Mouse (Mus musculus) ovary, postnatal 14 days (tissue): ENCODE measurements around the gene Xk.
"Not testable (repeated sequence)": the region's sequence is repeated elsewhere in the genome, so short reads cannot be mapped to it uniquely, and the experiment has no call there.

Source experiments
- DNase-seq: peaks from one replicate; pipeline ENCODE4 v3.0.0; 2022; ENCODE audit warnings: low spot score

Gene Xk

DNA sequence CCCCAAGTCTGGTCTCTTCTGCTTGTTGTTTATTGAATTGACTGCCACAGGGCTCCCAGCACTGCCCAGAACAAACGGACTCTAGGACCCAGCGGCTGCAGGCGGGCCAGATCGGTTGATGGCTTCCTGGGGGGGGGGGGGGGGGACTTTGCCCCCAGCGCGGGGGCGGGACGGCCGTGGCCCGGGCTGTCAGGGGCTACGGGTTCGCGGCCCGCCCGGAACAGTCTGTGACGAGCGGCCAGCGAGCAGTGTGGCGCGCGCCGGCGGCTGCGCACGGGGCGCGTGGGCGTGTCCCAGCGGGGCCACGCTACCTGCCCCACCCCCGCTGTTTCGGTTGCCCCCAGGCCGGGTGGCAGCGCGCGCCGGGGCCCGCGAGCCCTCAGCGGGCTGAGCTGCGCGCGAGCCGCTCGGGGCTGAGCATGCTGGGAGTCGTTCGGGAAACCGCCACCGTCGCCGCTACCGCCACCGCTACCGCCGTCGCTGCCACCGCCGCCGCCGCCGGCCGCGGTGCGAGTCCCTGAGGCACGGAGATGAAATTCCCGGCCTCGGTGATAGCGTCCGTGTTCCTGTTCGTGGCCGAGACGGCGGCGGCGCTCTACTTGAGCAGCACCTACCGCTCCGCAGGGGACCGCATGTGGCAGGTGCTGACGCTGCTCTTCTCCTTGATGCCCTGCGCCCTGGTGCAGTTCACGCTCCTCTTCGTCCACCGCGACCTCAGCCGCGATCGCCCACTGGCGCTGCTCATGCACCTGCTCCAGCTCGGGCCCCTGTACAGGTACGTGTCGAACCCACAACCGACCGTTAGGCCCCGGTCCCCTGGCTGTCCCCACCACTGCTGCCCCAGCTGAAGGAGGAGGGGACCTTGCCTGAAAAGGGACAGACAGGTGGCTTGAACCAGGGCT, at the start of gene Xk:
Xk (plus strand) TSS at position 297 of the 902 bp plus-strand sequence.
- peak; percentile 22 for DNase-seq

- DNase-seq: no peak
These were observed 45.5 kb upstream of the Xk start for GRCm38 (mm10) chrX:9227105-9227504.

- DNase-seq: no peak
These were observed 31.6 kb upstream of the Xk start for GRCm38 (mm10) chrX:9240737-9241591.

GRCm38 (mm10) chrX:9243381-9243864, 29.1 kb upstream of the Xk start:
- no peak for DNase-seq

DNA sequence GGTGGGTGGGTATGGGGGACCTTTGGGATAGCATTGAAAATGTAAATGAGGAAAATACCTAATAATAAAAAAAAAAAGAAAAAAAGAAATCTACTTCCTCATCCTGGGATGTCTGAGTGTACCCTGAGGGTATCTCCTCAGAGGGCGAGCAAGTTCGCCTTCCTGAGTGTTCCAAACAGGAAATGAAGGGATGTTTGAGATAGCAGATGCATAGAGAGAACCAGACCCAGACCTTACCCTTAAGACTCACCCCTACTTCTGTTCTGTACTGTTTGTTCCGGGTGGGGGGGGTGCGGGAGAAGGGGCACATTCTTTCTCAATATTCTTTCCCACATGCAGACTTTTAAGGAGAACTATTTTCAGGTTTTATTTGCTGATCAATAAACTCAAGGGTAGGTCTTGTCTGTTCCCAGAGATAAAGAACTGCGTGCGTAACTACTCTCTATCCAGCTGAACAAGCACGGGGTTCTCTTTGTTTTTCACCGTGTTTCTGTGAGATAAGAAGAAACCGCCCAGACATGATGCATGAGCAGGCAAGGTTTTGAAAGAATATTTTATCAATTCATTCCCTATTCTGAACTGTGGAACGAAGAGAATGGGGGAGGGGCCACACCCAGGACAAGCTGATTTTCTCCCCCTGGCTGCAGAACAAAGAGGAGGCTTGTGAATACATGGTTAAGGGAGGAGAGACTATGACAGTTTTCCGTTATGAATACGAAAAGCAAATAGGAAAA, 27.8 kb upstream of the Xk start:
- no peak for DNase-seq

DNA sequence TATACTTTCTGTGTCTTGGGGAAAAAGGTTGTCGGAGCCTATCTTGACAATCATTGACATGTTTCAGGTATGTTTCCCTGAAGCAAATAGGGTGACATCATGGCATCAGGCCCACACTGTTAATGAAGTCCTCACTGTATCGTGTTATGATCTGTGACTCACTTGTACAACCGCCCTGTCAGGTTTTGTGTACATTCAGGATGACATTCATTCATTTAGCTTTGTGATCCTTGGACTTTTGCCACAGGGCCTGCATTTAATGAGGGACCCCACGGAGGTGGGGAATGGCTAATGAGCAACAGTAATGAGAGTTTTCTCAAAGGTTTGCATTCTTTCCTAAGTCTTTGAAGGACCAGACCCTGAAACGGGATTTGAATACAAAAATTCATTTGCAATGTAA, 23.6 kb upstream of the Xk start:
- no peak for DNase-seq

GRCm38 (mm10) chrX:9253990-9254389, 18.6 kb upstream of the Xk start:
- DNase-seq: no peak

- DNase-seq: no peak
These were observed 17.7 kb upstream of the Xk start for GRCm38 (mm10) chrX:9254901-9255300.

DNA sequence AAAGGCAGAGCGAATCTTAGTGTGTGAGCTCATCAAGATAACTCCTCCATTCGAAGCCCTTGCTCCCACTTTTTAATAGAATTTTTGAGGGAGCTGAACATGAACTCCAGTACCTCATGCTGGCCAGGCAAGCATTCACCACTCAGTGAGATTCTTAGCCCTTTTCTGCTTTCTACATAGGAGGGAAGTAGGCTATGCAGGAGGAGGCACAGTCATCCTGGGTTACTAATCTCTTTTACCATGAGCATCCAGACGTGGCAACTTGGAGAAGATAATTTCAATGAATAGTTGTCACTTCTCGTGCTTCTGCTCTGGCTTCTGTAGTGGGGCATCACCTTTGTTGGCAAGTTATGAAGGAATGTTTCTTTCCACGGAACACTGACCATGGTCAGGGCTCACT, 15.8 kb upstream of the Xk start, which contains the start of gene Gm14862:
Gm14862 (minus strand) TSS at position 134 of the 400 bp plus-strand sequence.
- no peak for DNase-seq

- no peak for DNase-seq
These were observed 14.7 kb upstream of the Xk start for GRCm38 (mm10) chrX:9257831-9258230.

GRCm38 (mm10) chrX:9259267-9259666, 13.3 kb upstream of the Xk start:
- DNase-seq: no peak

DNA sequence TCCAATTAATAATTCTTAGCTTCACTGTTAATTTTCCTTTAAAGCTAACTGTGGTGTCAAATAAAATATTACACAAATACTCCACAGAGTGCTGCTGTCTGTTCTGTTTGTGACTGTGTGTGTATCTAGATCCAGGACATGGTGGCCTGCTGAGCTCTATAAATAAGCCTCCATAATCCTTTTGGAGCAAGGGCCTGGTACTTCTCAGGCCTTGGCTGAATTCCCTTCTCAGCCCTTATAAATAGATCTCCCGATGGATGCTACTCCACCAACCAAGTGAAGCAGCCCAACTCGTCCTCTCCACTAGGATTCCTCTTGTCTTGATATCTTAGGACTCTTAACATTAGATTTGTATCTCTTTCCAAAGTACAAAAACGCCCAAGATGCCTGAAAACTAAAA, 1.4 kb upstream of the Xk start:
- DNase-seq: no peak

- DNase-seq: no peak
These were observed 553 bp upstream of the Xk start for GRCm38 (mm10) chrX:9271947-9272459.

GRCm38 (mm10) chrX:9273377-9274002, 934 bp downstream of the Xk start:
- DNase-seq: no peak

DNA sequence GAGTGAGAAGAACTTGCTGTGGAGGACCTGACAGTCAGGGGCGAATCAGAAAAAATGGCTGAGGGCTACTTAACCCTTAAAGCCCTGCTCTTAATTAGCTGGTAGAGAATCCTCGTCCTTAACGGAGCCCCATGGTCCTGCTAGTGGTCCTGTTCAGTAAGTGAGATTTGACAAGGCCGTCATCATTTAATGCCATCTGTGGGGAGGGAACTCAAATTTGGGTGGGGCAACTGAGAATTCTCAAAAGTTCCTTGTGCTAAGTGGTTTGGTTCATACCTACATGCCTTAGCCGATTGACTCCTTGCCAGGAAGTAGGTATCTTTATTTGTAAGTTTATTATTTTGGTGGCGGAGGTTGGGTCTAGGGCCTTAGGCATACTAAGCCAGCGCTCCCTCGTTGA, 1.8 kb downstream of the Xk start:
- no peak for DNase-seq

GRCm38 (mm10) chrX:9283464-9283863, 10.9 kb downstream of the Xk start, which contains the start of gene H2al1m:
TSS of gene H2al1m (plus strand) at chrX:9283764.
- DNase-seq: not testable (repeated sequence)

GRCm38 (mm10) chrX:9293140-9293829, 20.7 kb downstream of the Xk start:
- not testable (repeated sequence) for DNase-seq

DNA sequence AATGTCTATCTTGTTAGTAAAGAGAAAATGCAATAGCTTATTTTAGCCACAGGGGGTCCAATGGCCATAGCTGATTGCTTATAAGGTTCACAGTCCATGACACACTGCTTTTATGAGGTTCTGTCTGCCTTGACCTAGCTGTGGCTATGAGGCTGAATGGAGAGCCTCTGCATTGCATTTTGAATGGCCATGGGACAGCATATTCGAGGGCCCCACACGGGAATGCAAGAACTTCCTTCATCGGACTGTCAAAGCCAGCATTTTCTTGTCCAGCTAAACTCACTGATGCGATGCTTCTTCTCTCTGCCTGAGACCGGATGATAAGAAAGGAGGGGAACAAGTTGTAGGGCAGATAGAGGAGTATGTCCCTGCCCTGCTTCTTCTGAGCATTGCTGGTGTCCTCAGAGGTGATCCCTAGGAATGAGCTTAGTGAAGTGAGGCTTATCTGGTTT, 25.9 kb downstream of the Xk start:
- DNase-seq: no peak

- DNase-seq: no peak
These were observed 30.2 kb downstream of the Xk start for GRCm38 (mm10) chrX:9302791-9303190.

- DNase-seq: no peak
These were observed 30.9 kb downstream of the Xk start for GRCm38 (mm10) chrX:9303455-9303854.
